Mouse (Mus musculus) gastrocnemius, postnatal 14 days (tissue): ENCODE data around the gene Cd9. TPM values are rescaled to one million over a fixed set of nuclear protein-coding genes. Genes with fewer than 3 reads are reported as not detected.

Experiments used
- DNase-seq: peaks from one replicate; pipeline ENCODE4 v3.0.0; 2021; ENCODE audit warnings: mixed read lengths
- intact Hi-C: fragments of 180-260 bp; cut with DNase I; formaldehyde crosslinking; loops from one replicate; pipeline ENCODE4 v1.15.1; 2025; ENCODE audit warnings: low total_unique reads
- long read RNA-seq, 2 experiments: library from polyadenylated mRNA; stranded (forward); transcript quantifications; one replicate each; pipeline ENCODE4 v2.0.0; 2021
- total RNA-seq, 2 experiments: library from RNA; stranded (reverse); gene quantifications; 2 replicates each; pipeline ENCODE4 v1.2.3; 2021

Gene Cd9
- total RNA-seq, result 10 to 100 TPM; 47.6 to 76.0 TPM
- long read RNA-seq, experiment 1, transcript Cd9-201 (8 exons, 1,228 nt), result major isoform, 37 of 38 reads
- long read RNA-seq, experiment 1, partial matches to known transcripts, result 1 of 38 reads
- long read RNA-seq, experiment 1, other reads (novel, unspliced or antisense), result 0 of 38 reads
- long read RNA-seq, experiment 2, transcript Cd9-201 (8 exons, 1,228 nt), result major isoform, 59 of 62 reads
- long read RNA-seq, experiment 2, partial matches to known transcripts, result 1 of 62 reads
- long read RNA-seq, experiment 2, other reads (novel, unspliced or antisense), result 2 of 62 reads

GRCm38 (mm10) chr6:125494092-125494871 is at the start of gene Cd9:
Gene Cd9 (minus strand): TSS chr6:125494791.
- intact Hi-C loops, result no loop called here
- peak; percentile 80 for DNase-seq

- DNase-seq, result no peak
- intact Hi-C loops, result no loop called here
Measured at GRCm38 (mm10) chr6:125541296-125541695, 46.7 kb upstream of the Cd9 start.

GRCm38 (mm10) chr6:125540826-125541225 is 46.2 kb upstream of the Cd9 start:
- intact Hi-C loops, result no loop called here
- no peak for DNase-seq

GRCm38 (mm10) chr6:125540199-125540598 is 45.6 kb upstream of the Cd9 start:
- intact Hi-C loops, result no loop called here
- no peak for DNase-seq

GRCm38 (mm10) chr6:125539423-125539822 is 44.8 kb upstream of the Cd9 start:
- intact Hi-C loops, result no loop called here
- DNase-seq, result no peak

GRCm38 (mm10) chr6:125538469-125538868 is 43.9 kb upstream of the Cd9 start:
- intact Hi-C loops, result no loop called here
- no peak for DNase-seq

GRCm38 (mm10) chr6:125534990-125535389 is 40.4 kb upstream of the Cd9 start:
- intact Hi-C loops, result no loop called here
- DNase-seq, result no peak

- intact Hi-C loops, result no loop called here
- no peak for DNase-seq
Measured at GRCm38 (mm10) chr6:125533104-125533650, 38.6 kb upstream of the Cd9 start.

GRCm38 (mm10) chr6:125529479-125529878 is 34.9 kb upstream of the Cd9 start:
- peak; percentile 29 for DNase-seq
- intact Hi-C loops, result no loop called here

- DNase-seq, result no peak
- intact Hi-C loops, result no loop called here
Measured at GRCm38 (mm10) chr6:125528614-125529200, 34.1 kb upstream of the Cd9 start.

- intact Hi-C loops, result no loop called here
Measured at GRCm38 (mm10) chr6:125526066-125526465, 31.5 kb upstream of the Cd9 start.

GRCm38 (mm10) chr6:125524027-125524426 is 29.4 kb upstream of the Cd9 start:
- intact Hi-C loops, result no loop called here
- no peak for DNase-seq

More at GRCm38 (mm10) chr6:125526066-125526465, 31.5 kb upstream of the Cd9 start:
- no peak for DNase-seq

- intact Hi-C loops, result no loop called here
- DNase-seq, result no peak
Measured at GRCm38 (mm10) chr6:125521558-125522193, 27.1 kb upstream of the Cd9 start.

GRCm38 (mm10) chr6:125515503-125516315 is 21.1 kb upstream of the Cd9 start:
- intact Hi-C loops, result loop anchor here (5.0 kb wide), 1 partner anchor 403 kb away; no protein-coding TSS in a partner anchor
- DNase-seq, result peak; percentile 52

- DNase-seq, result peak; percentile 38
- intact Hi-C loops, result no loop called here
Measured at GRCm38 (mm10) chr6:125512950-125513596, 18.5 kb upstream of the Cd9 start.

GRCm38 (mm10) chr6:125511196-125511595 is 16.6 kb upstream of the Cd9 start:
- intact Hi-C loops, result no loop called here
- no peak for DNase-seq

- DNase-seq, result no peak
- intact Hi-C loops, result no loop called here
Measured at GRCm38 (mm10) chr6:125510645-125511044, 16.1 kb upstream of the Cd9 start.

- intact Hi-C loops, result no loop called here
- DNase-seq, result no peak
Measured at GRCm38 (mm10) chr6:125509783-125510182, 15.2 kb upstream of the Cd9 start.
